Mouse (Mus musculus) ES-Bruce4 (cell line): ENCODE measurements around the gene Hmx1.

Experiments
- CTCF ChIP-seq: IDR thresholded peaks from one replicate; pipeline ENCODE4 v1.8.1; 2011; ENCODE audit warnings: low read depth, low read length
- EP300 ChIP-seq: IDR thresholded peaks from 2 replicates; pipeline ENCODE4 v1.6.1; 2011; ENCODE audit warnings: low read depth, low read length; ENCODE audit not compliant: insufficient read depth
- POLR2A ChIP-seq: IDR thresholded peaks from one replicate; pipeline ENCODE4 v1.8.1; 2011; ENCODE audit warnings: low read length; ENCODE audit not compliant: insufficient read depth

DNA sequence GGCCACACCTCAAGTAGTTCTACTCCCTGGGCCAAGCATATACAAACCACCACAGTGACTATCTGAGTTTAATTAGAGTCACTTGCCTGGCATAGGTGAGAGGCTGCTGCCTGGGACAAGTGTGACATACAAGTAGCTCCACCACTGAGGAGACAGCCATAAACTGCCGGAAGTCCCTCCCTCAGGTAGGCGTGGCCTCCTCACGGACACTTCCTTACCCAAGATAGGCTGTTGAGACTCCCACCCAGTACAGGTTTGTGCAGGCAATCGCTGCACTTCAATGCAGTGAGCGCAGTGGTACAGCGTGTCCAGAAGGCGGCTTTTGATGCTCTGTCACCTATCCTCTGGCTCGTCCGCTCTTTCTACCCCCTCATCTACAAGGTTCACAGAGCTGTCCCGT lies 22.1 kb downstream of the Hmx1 start:
- TF ChIP-seq CTCF (no peak), POLR2A (no peak), EP300 (no peak)
